Mouse (Mus musculus) ovary, postnatal 36 days (tissue): ENCODE measurements around the gene Sox6.
A peak's percentile ranks its signal among the peaks of the same experiment; 100 is the strongest.

Experiments
- DNase-seq: peaks from one replicate; pipeline ENCODE4 v3.0.0; 2022; ENCODE audit warnings: low spot score, mixed read lengths

Gene Sox6

GRCm38 (mm10) chr7:115477763-115478162 is 560.8 kb downstream of the Sox6 start:
- DNase-seq = no peak

- no peak for DNase-seq
These were observed 561.5 kb downstream of the Sox6 start for GRCm38 (mm10) chr7:115476881-115477665.

- no peak for DNase-seq
These were observed 563.4 kb downstream of the Sox6 start for GRCm38 (mm10) chr7:115475176-115475575.

GRCm38 (mm10) chr7:115474115-115474514 is 564.5 kb downstream of the Sox6 start:
- DNase-seq = no peak

- DNase-seq = no peak
These were observed 565.7 kb downstream of the Sox6 start for GRCm38 (mm10) chr7:115472850-115473249.

- no peak for DNase-seq
These were observed 567.1 kb downstream of the Sox6 start for GRCm38 (mm10) chr7:115471521-115471920.

GRCm38 (mm10) chr7:115466811-115467210 is 571.8 kb downstream of the Sox6 start:
- DNase-seq = no peak

- no peak for DNase-seq
These were observed 575.2 kb downstream of the Sox6 start for GRCm38 (mm10) chr7:115463367-115463766.

- no peak for DNase-seq
These were observed 576.3 kb downstream of the Sox6 start for GRCm38 (mm10) chr7:115462276-115462675.

- DNase-seq = no peak
These were observed 583.6 kb downstream of the Sox6 start for GRCm38 (mm10) chr7:115454988-115455387.

GRCm38 (mm10) chr7:115453713-115454073 is 584.9 kb downstream of the Sox6 start:
- DNase-seq = no peak

GRCm38 (mm10) chr7:115453042-115453712 is 585.4 kb downstream of the Sox6 start:
- peak; percentile 43 for DNase-seq

GRCm38 (mm10) chr7:115450431-115451195 is 588.0 kb downstream of the Sox6 start:
- DNase-seq = no peak

- no peak for DNase-seq
These were observed 590.1 kb downstream of the Sox6 start for GRCm38 (mm10) chr7:115448403-115449025.

GRCm38 (mm10) chr7:115447091-115447490 is 591.5 kb downstream of the Sox6 start:
- no peak for DNase-seq

GRCm38 (mm10) chr7:115446481-115447016 is 592.0 kb downstream of the Sox6 start:
- no peak for DNase-seq

- no peak for DNase-seq
These were observed 612.2 kb downstream of the Sox6 start for GRCm38 (mm10) chr7:115426161-115426982.

GRCm38 (mm10) chr7:115422828-115423227 is 615.8 kb downstream of the Sox6 start:
- DNase-seq = no peak

- no peak for DNase-seq
These were observed 617.6 kb downstream of the Sox6 start for GRCm38 (mm10) chr7:115420960-115421359.
